Comparison of ENCODE assay signal across 11 mouse cellular contexts in genomic region chr11:77520601-77521529, GRCm38 (mm10). TPM values are rescaled to one million over a fixed set of nuclear protein-coding genes. Genes with fewer than 3 reads are reported as not detected.
DNase-seq lines count a peak whose midpoint lies in the region; ATAC-seq and TF ChIP-seq lines count a peak whose summit lies in the region.
"Had no signal": no experiment of that assay in that cellular context is flagged by ENCODE, and none has a peak within 500 bp of the region (broad histone marks: within the 10 kb centered on the region; RNA-seq: fewer than 3 reads in every experiment).

No protein-coding gene starts in this region.

- 49% methylated on average over 5 of the region's 5 CpGs for WGBS in hindbrain, postnatal 0 days

- peak; percentile 67 for ATAC-seq in megakaryocyte, adult 5-6 weeks (ENCODE audit: poor library complexity, severe bottlenecking)
- no peak for ATAC-seq in hindbrain, postnatal 0 days

- H3K4me1 ChIP-seq in hindbrain, postnatal 0 days (ENCODE audit: insufficient read depth, low read length) = no peaks in the 10 kb centered on the region

- peaks cover 8% of the 10 kb centered on the region; the same call in 1 of the 2 replicates for H3K27me3 ChIP-seq in hindbrain, postnatal 0 days (ENCODE audit: insufficient read depth, low read length)

- no peak overlapping the region for H3K4me3 ChIP-seq in hindbrain, postnatal 0 days (ENCODE audit: low read length)

- TF ChIP-seq CTCF in hindbrain, postnatal 0 days (IDR thresholded peaks at IDR 0.05; ENCODE audit: low read depth) = no peak

- no peak overlapping the region for H3K4me2 ChIP-seq in hindbrain, postnatal 0 days (ENCODE audit: low read depth, low read length)

- no peaks in the 10 kb centered on the region for H3K36me3 ChIP-seq in hindbrain, postnatal 0 days (ENCODE audit: insufficient read depth, low read length)

- no peak overlapping the region for H3K27ac ChIP-seq in hindbrain, postnatal 0 days

- no peak overlapping the region for H3K9ac ChIP-seq in hindbrain, postnatal 0 days (replicated peaks; ENCODE audit: low read length)

- H3K9me3 ChIP-seq in hindbrain, postnatal 0 days (ENCODE audit: low read length) = no peaks in the 10 kb centered on the region

- DNase-seq in gastrocnemius, postnatal 25 days = peak; percentile 13
- no peak for DNase-seq in gastrocnemius, postnatal 10 days
- DNase-seq in 416B (ENCODE audit: low read depth) = peak; percentile 85
- peak; percentile 41 for DNase-seq in adipocyte (ENCODE audit: low spot score)
- DNase-seq in ovary, adult 18-20 months (ENCODE audit: low spot score) = no peak
- no peak for DNase-seq in cerebellum, postnatal 4 days (ENCODE audit: low spot score in 2 of 2)
- DNase-seq in hindbrain, postnatal 0 days (ENCODE audit: low spot score) = no peak
- DNase-seq: cerebellum, adult 11 months had no signal

RNA-seq across cellular contexts. Expression of gene Gm10392, which starts 1.9 kb away (rescaled TPM):
- total RNA-seq in gastrocnemius, postnatal 25 days (2021) = not detected
- total RNA-seq in gastrocnemius, postnatal 10 days (2021) = not detected
- not detected in 2 replicates for total RNA-seq in megakaryocyte, adult 5-6 weeks (2015)
- 0.51 and 1.8 TPM in 2 replicates for total RNA-seq in megakaryocyte, adult 5-6 weeks (2017)
- total RNA-seq in hindbrain, postnatal 0 days (2014; rRNA removed) = not detected in 2 replicates
- polyA plus RNA-seq in hindbrain, postnatal 0 days (2015; fragmentation: Nextera tagmentation; extraction: Ambion mirVana) = not detected in 2 replicates
- polyA plus RNA-seq: large intestine, adult 2 months; lung, embryonic 16.5 days had no signal

RNA-seq across cellular contexts. Expression of gene Trp53i13, which starts 5.1 kb away (rescaled TPM):
- total RNA-seq in gastrocnemius, postnatal 25 days (2021) = 1 to 10 TPM; 3.6 to 3.7 TPM
- 10 to 100 TPM in 1 of 2 experiments, 1 to 10 TPM in 1; 7.7 to 10.0 TPM for total RNA-seq in gastrocnemius, postnatal 10 days (2021)
- 6.2 and 6.5 TPM in 2 replicates for total RNA-seq in megakaryocyte, adult 5-6 weeks (2015)
- total RNA-seq in megakaryocyte, adult 5-6 weeks (2017) = 5.0 and 5.8 TPM in 2 replicates
- 13.7 and 17.8 TPM in 2 replicates for total RNA-seq in hindbrain, postnatal 0 days (2014; rRNA removed)
- polyA plus RNA-seq in hindbrain, postnatal 0 days (2015; fragmentation: Nextera tagmentation; extraction: Ambion mirVana) = 14.3 and 17.2 TPM in 2 replicates

RNA-seq across cellular contexts. Expression of gene Abhd15, which starts 5.9 kb away (rescaled TPM):
- total RNA-seq in gastrocnemius, postnatal 25 days (2021) = 1 to 10 TPM in 1 of 2 experiments, under 1 TPM in 1; 0.26 to 2.1 TPM
- total RNA-seq in gastrocnemius, postnatal 10 days (2021) = under 1 TPM; 0.70 to 0.81 TPM
- total RNA-seq in megakaryocyte, adult 5-6 weeks (2015) = 6.8 and 8.3 TPM in 2 replicates
- total RNA-seq in megakaryocyte, adult 5-6 weeks (2017) = 13.8 and 17.0 TPM in 2 replicates
- total RNA-seq in hindbrain, postnatal 0 days (2014; rRNA removed) = 3.6 and 4.7 TPM in 2 replicates
- polyA plus RNA-seq in hindbrain, postnatal 0 days (2015; fragmentation: Nextera tagmentation; extraction: Ambion mirVana) = 2.1 TPM in 2 replicates

RNA-seq across cellular contexts. Expression of gene Git1, which starts 27.5 kb away (rescaled TPM):
- total RNA-seq in gastrocnemius, postnatal 25 days (2021) = 10 to 100 TPM; 24.1 to 24.6 TPM
- total RNA-seq in gastrocnemius, postnatal 10 days (2021) = 10 to 100 TPM; 31.5 to 39.9 TPM
- 17.6 and 20.0 TPM in 2 replicates for total RNA-seq in megakaryocyte, adult 5-6 weeks (2015)
- 12.3 and 18.7 TPM in 2 replicates for total RNA-seq in megakaryocyte, adult 5-6 weeks (2017)
- total RNA-seq in hindbrain, postnatal 0 days (2014; rRNA removed) = 126 and 127 TPM in 2 replicates
- polyA plus RNA-seq in hindbrain, postnatal 0 days (2015; fragmentation: Nextera tagmentation; extraction: Ambion mirVana) = 13.8 and 15.0 TPM in 2 replicates

RNA-seq across cellular contexts. Expression of gene Ankrd13b, which starts 31.4 kb away (rescaled TPM):
- 1 to 10 TPM; 7.4 to 7.8 TPM for total RNA-seq in gastrocnemius, postnatal 25 days (2021)
- 1 to 10 TPM; 7.2 to 9.3 TPM for total RNA-seq in gastrocnemius, postnatal 10 days (2021)
- 2.0 and 2.1 TPM in 2 replicates for total RNA-seq in megakaryocyte, adult 5-6 weeks (2015)
- 2.8 and 9.1 TPM in 2 replicates for total RNA-seq in megakaryocyte, adult 5-6 weeks (2017)
- total RNA-seq in hindbrain, postnatal 0 days (2014; rRNA removed) = 71.6 and 77.1 TPM in 2 replicates
- 27.1 and 30.6 TPM in 2 replicates for polyA plus RNA-seq in hindbrain, postnatal 0 days (2015; fragmentation: Nextera tagmentation; extraction: Ambion mirVana)

Comparison
In these comparisons a context has a peak if more than half of its experiments do, and no peak if none do; other contexts are left out.
1. DNase-seq: peak in gastrocnemius, postnatal 25 days (single experiment), 416B (single experiment) and adipocyte (single experiment); none in gastrocnemius, postnatal 10 days (single experiment), ovary, adult 18-20 months (single experiment), cerebellum, postnatal 4 days (0 of 2) and hindbrain, postnatal 0 days (single experiment).